Mouse (Mus musculus) thymus, postnatal 25 days (tissue): Measurements from ENCODE around the gene Gm10282.

Experiments
- DNase-seq: peaks from one replicate; pipeline ENCODE4 v3.0.0; 2022

Gm10282 gene

GRCm38 (mm10) chr8:72305210-72305905 is at the start of gene Gm10282:
TSS of gene Gm10282 (minus strand) at chr8:72305260.
- no peak for DNase-seq

DNA sequence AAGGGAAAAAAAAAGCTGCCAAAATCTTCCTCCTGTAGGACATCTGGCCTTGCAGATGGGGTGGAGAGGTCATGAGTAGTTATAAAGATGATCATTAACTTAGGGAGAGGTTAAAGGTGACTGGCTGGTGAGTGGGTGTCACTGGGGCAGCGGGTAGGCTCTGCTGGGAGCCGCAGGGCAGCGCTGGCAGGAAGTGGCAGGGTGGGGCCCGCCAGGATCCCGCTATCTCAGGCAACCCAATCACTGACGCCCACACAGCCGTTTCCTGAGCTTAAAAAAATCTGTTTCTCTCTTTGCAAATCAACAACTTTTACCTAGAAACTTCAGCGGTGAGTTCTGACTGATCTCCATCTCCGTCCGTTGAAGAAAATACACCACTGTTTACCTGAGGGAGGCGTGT is 49.2 kb upstream of the Gm10282 start:
- DNase-seq: peak; percentile 80

- DNase-seq: no peak
Observed at GRCm38 (mm10) chr8:72353700-72354045, 48.6 kb upstream of the Gm10282 start.

DNA sequence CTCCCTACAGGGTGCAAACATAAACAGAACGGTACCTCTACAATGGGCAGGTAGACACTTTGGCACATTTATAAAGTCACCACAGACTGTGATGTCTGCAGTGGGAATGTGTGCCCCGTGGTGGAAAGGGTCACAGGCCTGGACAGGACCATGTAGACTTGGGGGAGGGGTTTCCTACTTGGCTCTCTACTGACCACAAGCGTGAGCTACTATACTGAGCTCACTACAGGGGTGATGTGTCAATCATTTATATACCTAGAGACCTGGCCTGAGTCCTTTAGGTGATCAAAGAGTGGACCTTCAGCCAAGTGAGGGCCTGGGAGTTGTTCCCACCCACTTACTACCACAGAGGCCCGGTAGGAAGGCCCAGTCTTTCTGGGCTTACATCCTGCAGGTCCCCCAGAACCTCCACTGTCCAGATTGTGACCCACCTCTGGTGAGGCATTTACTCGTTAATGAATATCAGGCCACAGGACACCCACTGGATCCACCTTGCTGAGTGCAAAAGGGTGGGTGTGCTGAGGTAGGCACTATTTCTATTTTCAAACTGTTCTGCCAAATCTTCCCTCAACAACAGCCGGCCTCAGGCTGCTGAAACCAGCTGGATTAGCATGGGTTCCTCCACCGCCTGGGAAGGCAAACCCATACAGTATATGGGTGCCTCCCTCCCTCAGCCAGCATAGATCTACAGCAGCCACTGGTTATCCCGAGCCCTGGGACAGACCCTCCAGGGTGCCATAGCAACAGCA is 48.1 kb upstream of the Gm10282 start:
- DNase-seq: no peak

DNA sequence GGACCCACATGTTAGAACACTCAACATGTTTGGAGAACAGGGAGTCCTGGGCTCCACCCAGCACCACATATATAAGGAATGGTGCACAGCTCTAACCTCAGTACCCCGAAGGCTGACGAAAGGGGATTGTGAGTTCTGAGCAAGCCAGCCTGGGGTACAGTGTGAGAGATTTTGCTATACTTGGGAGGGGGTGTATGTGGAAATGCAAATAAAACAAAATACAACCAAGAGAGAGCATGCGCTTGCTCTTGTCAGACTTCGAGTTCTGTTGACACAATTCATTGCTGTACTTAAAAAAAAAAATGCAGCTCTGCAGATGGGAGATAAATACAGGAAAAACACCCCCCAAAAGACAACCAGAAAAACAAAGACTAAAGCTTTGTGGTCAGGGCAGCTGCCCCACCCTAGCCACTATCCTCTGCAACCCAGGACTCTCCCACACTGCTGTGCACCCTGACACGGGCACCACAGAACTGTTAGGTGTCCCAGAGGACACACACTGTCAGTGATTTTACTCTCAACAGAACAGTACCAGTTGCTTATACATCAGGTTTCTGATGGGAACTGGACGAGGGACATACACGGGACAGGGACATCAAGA is 46.4 kb upstream of the Gm10282 start:
- DNase-seq: no peak

DNA sequence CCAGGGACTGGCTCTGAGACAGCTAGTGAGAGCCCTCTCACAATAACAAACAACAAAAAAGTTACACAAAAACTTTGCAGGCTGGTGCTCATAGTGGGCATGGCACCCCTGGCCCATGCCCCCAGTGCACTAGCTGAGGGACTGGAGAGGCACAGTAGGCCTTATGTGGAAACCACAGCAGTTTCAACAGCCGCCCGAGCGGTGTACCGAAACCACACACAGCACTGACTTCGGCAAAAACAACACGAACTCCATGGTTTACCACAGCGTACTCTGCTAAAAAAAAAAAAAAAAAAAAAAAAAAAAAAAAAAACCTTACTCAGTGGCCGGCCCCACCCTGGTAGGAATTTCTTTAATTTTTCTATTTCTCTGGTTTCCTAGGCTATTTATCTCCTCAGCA is 45.7 kb upstream of the Gm10282 start:
- peak; percentile 75 for DNase-seq

- no peak for DNase-seq
Observed at GRCm38 (mm10) chr8:72349838-72350237, 44.8 kb upstream of the Gm10282 start.

DNA sequence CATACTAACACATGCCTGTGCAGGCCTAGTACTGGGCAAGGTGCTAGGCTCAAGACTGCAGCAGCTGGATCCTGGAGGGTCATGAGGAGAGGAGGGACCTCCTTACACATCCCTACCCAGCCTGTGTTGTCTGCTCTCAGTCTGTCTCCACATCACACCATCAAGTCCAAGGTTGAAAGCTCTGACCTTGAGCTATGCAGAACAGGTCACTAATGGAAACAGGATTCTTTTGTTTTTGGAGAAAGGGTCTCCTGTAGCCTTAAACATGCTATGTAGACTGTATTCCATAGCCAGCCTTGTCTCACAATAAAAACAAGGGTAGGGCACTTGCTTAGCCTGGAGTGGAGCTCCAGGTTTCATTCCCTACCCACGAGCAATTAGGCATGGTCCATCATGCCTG is 43.9 kb upstream of the Gm10282 start:
- DNase-seq: no peak

DNA sequence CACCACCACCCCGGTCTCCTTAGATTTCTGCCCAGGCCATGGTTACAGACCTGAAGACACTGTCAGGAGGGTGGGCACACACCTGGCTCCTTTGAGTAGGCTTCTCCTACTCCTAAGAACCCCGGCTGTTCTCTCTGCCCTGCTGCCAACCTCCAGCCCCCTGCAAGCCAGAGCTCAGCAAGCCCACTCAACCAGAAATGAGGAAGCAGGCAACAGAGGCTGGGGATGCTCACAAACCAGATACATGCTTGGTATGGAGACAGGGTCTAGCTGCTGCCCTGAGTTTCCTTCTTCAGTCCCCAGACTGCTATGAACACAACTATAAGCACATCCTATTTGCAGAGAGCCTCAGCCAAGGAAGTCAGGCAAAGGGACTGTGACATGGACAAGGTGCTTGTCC is 43.1 kb upstream of the Gm10282 start:
- no peak for DNase-seq

- no peak for DNase-seq
Observed at GRCm38 (mm10) chr8:72347553-72347952, 42.5 kb upstream of the Gm10282 start.

DNA sequence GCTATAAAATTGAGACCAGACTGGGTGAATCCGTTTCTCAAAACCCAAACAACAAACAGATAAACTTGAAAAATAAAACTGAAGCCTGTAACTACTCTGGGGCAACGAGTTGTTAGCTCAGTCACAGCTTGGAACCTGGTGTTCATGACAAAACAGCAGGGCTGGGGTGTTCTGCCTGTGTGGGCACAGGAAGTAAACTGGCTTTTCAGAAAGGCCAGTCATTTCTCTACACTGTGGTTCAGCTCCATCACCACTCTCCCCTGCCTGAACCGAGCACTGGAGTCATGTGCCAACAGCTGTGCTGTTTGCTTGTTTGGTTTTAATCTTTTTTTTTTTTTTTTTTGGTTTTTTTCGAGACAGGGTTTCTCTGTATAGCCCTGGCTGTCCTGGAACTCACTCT is 38.7 kb upstream of the Gm10282 start:
- DNase-seq: no peak

DNA sequence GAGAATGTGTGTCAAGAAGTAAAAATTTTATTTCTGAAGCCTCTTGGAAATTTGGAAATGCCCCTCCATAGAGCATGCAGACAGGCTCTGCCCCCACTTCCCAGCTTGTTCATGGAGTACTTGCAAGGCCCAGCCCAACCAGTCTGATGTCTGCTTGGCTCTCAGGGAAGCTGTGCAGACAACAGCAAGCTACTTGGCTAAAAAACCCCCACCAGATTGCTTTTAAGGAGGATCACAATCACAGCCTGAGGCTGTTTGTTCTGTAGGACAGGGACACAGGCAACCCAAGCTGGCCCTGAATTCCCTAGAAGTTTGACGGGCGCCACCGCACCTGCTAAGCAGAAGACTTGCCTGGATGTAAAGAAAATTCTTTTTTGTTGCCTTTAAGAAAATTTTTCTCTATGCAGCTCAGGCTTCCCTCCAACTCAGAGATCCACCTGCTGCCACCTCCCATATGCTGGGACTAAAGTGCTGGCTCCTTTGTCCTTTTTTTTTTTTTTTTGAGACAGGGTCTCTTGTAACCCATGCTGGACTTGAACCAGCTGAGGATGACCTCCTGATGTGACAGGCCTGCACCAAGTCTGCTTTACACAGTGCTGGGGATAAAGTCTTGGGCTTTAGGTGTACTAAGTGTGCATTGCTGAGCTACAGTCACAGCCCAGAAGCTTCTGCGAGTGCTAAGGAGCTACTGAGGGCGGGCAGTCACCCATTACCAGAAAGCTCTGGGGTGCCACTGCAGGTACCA is 37.7 kb upstream of the Gm10282 start:
- DNase-seq: no peak

- DNase-seq: no peak
Observed at GRCm38 (mm10) chr8:72337034-72337433, 32.0 kb upstream of the Gm10282 start.

GRCm38 (mm10) chr8:72336273-72336672 is 31.2 kb upstream of the Gm10282 start:
- no peak for DNase-seq

DNA sequence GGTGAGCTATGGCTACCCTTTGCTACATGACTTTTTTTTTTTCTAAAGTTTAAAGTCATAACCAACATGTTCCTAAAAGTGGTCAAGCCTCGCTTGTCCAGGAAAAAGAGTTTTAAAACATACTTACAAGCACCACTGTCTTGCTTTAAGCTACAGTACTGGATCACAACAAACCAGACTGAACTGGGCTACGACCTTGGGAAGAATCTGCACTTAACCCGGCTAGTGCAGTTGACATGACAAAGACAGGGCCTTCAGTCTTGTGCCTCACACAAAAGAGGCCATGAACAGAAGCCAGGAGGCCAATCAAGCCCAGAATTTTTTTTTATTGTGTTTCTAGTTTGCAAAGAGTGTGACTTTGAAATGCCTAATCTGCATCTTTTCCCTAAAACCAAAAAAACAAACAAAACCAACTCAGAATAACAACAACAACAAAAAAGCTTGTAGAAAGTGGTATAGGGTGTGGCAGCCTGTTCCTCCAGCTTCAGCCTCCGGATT is 29.1 kb upstream of the Gm10282 start:
- no peak for DNase-seq

DNA sequence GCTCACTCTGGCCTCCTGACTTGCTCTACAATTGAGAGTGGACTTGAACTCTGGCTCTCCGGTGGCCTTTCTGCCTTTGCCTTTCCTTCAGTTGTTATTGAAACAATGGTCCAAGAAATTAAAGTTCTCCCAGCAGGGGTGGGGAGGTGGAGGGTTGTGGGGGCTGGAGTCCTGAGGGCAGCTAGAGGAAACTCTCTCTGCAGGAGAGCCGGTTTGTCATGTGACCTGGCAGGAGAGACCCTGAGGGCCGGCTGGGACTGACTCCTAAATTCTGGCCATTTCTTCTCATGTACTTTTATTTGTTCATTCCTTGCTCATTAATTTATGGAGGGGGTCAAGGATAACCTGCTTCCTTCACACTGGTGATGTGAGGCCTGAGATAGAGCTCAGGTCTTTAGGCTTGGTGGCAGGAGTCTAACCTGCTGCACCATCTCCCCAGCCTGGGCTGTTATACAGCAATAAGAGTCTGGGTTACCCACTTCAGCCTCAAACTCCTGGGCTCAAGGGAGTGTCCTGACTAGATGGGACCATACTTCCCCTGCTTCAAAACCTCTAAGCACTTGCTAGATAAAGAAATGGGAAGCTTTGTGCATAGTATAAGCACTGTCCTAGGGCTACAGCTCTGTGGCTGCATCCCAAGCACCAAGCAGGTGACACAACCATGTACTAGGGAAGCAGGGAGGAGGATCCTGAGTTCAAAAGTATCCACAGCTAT is 28.5 kb upstream of the Gm10282 start:
- no peak for DNase-seq

GRCm38 (mm10) chr8:72331631-72332030 is 26.6 kb upstream of the Gm10282 start:
- no peak for DNase-seq

GRCm38 (mm10) chr8:72330806-72331516 is 25.9 kb upstream of the Gm10282 start:
- no peak for DNase-seq

DNA sequence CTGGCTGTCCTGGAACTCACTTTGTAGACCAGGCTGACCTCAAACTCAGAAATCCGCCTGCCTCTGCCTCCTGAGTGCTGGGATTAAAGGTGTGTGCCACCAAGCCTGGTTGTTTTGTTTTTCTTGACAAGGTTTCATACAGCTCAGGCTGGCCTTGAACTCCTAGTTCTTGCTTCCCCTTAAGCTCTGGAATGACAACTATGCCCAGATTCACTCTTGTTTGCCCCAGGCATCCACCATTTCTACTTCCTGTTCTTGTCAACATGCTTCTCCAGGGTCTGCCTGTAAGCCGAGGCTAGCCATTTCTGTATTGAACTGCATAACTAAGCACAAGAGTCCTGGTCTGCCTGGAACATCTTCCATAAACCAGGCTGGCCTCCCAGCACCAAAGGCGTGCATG is 24.1 kb upstream of the Gm10282 start:
- no peak for DNase-seq

- no peak for DNase-seq
Observed at GRCm38 (mm10) chr8:72324708-72325107, 19.6 kb upstream of the Gm10282 start.

DNA sequence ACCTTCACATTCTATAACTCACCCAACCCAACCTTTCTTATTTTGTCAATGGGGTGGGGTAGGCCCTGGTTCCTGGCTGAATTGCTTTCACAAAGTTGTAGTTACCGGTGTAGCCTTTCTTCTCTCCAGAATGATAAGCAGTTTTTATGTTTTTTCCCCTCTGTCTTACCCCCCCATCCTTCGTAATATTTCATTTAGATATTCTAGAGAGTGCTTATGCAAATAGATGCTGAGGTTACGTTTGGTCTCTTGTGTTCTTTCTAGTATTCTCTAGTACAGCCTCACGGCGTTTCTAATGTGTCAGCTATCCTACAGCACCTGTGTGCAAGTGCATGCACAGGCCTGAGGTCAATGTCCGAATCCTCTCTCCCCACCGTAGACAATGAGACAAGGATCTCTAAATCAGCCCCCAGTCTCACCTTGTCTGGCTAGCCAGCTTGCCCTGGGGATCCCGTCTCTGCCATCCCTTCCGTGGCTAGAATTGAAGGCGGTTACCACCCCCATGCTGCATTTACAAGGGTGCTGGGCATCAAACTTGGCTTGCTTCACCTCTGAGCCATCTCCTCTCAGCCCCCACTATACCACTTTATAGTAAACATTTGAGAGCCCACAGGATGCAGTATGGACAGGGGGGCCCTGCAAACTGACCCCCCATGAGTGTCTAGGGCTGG is 19.1 kb upstream of the Gm10282 start:
- no peak for DNase-seq
